Mouse (Mus musculus) right cerebral cortex, postnatal 25 days (tissue): ENCODE results near the gene Gse1.

ENCODE experiments used
- DNase-seq: peaks from one replicate; pipeline ENCODE4 v3.0.0; 2022

The Gse1 gene

DNA sequence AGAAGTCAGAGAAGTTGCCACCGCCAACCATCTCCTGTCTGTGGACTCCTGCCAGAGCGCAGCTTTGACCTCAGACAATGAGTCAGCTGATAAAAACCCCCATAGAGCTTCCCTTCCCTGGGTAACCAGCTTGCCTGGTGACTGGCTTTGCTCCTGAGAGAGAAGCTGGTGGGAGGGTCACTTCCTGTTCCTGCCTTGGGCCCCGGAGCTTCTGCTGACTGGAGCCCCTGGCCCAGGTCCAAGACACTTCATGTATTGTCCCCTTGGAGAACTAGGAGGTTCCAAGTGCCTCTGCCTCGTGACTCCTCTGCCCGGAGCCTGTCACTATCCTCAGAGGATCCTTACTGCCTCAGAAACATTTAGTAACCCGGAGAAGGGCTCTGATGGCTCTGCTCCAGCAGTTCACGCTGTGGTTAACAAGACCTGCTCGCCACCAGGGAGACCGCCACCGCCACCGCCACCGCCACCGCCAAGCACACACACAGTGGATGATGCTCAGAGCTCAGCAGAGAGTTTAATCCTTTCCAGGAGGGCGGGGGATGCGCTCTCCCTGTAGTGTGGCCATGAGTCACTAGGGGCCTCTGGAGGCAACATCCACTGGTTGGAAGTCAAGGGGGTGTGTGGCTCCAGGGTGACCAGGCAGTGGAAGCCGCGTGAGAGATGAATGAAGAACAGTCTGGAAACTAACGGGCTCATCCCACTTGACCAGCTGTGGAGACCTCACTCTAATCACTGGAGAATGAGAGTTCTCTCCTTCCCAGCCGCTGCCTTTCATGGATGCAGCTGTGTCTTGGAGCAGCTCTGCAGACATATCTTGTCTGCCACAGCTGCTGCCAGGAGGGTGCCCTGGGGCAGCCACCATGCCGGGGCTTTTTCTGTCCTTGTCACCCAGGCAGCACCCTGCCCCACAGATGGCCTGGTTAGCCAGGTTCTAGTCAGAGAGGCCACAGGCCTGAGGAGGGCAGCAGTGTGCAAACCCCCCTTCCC lies 335.9 kb downstream of the Gse1 start:
- DNase-seq: peak; percentile 56

DNA sequence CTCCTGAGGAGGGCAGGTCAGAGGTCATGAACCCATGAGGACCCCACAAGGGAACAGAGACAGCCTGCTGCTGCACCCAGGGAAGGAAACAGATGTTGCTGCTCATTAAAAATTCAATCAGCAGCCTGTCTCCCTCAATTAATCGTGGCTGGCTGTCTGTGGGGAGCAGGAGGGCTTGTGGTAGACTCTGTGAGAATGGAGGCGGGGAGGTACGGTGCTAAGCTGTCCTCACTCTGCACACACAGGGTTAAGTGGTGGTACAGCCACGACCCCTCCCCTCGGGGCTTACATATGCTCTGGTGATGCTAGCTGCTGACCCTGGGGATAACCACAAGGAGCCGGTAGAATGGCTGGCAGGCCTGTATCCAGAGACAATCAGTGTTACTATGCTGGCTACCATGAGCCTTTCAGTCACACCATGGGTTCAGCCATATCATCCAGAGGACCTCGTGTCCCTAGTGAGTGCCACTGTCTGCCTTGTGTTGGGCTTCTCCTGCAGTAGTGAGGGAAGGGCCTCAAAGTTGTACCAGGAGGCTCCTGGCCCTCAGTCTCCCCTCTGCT lies 337.0 kb downstream of the Gse1 start:
- no peak for DNase-seq

DNA sequence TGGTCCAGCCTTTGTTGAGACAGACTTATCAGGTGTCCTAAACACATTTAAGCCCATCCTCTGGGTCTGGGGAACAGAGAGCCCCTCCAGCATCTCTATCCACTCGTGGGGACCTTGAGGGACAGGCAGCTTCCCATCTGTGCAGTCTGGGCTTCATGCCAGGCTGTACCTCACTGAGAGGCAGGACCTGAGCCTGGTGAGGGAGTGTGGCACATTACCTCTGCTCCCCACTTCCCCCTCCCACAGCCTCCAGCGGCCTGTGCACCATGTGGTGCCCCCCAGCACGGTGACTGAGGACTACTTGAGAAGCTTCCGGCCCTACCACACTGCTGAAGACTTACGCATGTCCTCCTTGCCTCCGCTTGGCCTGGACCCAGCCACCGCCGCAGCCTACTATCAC lies 338.4 kb downstream of the Gse1 start:
- DNase-seq: no peak

DNA sequence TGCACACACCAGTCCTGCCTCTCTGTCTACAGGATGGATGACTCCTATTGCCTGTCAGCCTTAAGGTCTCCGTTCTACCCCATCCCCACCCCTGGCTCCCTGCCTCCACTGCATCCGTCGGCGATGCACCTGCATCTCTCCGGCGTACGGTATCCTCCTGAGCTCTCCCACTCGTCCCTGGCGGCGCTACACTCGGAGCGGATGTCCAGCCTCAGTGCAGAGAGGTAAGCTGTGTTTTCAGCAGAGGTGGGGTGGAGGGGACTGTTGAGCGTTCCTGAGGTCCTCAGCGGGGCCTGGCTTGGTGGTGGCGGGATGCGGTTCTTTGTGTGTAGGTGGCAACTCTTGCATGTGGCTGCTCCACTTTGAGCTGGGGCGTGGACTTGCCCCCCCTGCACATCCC lies 339.5 kb downstream of the Gse1 start:
- DNase-seq: no peak

DNA sequence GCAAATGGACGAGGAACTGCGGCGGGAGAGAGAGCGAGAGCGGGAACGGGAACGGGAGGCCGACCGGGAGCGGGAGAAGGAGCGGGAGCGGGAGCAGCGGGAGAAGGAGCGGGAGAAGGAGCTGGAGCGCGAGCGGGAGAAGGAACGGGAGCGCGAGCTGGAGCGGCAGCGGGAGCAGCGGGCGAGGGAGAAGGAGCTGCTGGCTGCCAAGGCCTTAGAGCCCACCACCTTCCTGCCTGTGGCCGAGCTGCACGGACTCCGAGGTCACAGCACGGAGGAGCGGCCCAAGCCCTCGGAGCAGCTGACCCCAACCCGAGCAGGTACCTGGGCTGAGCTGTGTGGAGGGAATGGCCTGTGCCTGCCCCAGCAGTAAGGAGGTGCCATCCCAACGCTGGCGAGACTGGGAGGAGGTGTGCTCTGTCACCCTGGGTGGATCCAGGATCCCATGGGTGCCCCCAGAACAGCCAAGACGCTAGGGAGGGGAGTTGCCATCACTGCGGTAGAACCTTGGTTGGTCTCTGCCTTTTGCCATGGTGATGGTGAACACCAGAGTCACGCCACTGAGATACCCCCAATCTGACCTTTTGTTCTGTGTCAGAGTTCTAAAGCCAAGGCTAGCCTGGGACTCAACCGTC lies 340.0 kb downstream of the Gse1 start:
- no peak for DNase-seq

DNA sequence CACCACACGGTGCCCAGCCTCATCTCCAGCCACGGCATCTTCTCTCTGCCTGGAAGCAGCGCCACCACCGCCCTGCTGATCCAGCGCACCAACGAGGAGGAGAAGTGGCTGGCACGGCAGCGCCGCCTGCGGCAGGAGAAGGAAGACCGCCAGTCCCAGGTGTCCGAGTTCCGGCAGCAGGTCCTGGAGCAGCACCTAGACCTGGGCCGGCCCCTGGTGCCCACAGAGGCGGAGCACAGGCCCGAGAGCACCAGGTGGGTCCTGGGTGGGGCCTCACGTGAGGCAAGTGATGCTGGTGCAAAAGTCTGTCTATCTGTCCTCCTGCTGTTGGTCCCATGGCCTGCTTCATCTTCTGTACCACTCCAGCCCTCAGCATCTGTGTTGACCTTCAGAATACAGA lies 340.9 kb downstream of the Gse1 start:
- DNase-seq: no peak

DNA sequence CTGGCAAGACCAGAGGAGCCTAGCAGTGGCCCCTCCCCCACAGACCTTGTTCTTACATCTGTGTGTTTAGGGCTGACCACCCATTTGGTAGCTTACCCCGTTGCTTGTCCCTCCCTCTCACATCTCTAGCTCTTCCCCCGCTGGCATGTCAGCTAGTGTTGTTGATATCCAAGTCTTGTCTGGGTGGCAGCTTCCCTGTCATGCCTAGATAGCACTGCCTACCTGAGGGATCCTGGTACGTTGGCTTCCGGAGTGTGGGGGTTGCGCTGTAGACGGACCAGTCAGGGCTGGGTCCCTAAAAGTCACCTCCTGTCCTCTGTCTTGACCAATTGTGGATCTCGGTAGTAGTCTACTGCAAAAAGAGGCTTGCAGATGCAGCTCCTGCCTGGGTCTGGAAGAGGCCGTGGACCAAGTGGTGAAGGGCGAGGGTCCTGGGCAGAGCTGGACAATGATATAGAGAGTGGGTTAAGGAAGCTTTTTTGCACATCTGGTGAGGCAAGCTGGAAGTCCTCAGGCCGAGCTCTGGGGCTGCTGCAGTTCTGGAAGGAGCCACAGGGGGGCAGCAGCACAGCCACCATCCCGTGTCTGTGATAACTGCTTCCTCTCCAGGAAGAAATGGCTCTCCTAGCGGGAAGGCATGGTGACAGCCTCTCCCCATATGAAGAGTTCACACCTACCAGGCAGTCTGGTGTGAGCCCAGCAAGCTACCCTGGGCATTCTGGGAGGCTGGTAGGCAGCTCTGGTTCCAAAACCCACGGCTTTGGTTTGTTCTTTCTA lies 341.9 kb downstream of the Gse1 start:
- peak; percentile 78 for DNase-seq

DNA sequence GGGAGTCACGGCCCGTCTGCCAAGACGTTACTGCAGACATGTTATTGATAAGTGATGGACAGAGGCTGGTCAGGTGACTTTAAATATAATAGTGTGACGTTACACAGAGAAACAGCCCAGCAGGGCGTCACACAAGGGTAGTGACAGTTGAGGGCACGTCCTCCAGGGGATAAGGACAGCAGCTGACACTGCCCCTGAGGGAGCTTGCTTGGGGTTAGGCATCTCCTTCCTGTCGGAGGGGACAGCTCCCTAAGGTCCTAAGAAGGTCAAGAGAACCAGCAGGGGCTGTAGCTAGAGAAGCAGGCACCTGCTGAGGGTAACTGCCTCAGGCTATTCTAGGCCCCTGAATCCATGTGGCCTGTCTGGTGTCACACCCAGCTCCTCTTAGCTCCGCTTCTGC lies 343.3 kb downstream of the Gse1 start:
- no peak for DNase-seq

DNA sequence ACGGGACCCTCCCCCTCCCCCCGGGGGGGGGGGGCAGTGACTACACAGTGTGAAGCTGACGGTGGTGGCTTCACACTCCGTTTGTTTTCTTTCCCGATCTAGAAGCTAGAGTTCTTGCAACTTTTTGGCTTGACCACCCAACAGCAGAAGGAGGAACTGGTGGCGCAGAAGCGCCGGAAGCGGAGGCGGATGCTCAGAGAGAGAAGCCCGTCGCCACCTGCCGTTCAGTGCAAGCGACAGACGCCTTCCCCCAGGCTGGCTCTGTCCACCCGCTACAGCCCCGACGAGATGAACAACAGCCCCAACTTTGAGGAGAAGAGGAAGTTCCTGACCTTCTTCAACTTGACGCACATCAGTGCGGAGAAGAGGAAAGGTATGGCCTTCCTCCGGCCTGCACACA lies 344.3 kb downstream of the Gse1 start:
- peak; percentile 62 for DNase-seq

DNA sequence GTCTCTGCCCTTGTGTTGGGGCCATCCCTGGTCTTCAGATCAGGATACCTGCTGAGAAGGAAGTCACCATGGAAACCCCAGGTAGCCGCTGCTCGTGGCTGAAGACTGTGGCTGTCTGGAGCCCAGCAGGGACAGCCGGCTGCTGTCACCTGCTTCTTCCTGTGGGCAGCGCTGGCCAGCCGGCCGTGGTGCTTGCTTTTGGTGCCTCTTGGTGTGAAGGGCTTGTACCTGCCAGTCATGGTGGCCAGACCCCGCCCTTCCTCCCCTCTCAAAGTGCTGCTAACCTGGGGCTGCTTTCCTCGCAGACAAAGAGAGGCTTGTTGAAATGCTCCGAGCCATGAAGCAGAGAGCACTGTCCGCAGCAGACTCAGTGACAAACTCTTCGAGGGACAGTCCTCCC lies 345.6 kb downstream of the Gse1 start:
- DNase-seq: no peak

DNA sequence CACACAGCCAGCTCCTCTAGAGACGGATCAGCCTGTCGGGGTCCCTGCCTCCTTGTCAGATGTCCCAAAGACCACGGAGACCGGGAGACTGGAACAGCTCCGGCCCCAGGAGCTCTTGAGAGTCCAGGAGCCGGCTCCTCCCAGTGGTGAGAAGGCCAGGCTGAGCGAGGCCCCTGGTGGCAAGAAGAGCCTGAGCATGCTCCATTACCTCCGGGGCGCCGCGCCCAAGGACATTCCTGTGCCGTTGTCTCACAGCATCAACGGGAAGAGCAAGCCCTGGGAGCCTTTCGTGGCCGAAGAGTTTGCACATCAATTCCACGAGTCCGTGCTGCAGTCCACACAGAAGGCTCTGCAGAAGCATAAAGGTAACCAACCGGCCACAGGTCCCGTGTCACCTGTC lies 346.7 kb downstream of the Gse1 start:
- no peak for DNase-seq

DNA sequence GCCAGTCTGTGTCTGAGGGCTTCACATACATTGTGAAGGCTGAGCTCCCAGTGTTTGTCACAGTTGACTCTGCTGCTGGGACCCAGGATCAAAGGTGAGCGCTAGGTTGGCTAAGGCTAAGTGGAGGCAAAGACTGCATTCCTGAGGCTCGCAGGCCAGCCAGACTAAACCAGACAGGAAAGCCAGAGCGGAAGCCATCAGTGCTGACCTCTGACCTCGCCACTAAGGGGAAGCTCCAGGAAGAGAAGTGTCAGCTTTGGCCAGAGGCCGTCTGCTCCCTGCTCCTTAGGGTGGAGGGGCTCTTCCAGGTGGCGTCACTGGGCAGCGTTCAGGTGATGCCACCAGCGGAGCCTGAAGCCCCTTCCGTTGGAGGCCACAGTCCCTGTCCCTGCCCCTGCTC lies 347.5 kb downstream of the Gse1 start:
- no peak for DNase-seq

DNA sequence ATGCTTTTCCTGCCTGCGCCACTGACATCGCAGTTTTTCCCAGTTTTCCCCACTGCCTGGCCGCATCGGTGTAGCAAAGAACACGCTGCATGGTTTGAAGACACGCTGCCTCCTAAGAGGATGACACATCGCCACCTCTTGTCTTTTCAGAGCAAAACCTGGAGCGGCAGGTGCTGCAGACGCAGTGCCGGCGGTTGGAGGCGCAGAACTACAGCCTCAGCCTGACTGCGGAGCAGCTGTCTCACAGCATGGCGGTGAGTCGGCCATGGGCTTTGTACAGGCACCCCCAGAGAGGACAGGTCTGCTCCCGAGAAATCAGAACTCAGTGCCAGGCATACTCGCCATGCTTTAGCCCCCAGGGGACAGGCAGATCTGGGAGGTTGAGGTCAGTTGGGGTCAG lies 349.6 kb downstream of the Gse1 start:
- no peak for DNase-seq

DNA sequence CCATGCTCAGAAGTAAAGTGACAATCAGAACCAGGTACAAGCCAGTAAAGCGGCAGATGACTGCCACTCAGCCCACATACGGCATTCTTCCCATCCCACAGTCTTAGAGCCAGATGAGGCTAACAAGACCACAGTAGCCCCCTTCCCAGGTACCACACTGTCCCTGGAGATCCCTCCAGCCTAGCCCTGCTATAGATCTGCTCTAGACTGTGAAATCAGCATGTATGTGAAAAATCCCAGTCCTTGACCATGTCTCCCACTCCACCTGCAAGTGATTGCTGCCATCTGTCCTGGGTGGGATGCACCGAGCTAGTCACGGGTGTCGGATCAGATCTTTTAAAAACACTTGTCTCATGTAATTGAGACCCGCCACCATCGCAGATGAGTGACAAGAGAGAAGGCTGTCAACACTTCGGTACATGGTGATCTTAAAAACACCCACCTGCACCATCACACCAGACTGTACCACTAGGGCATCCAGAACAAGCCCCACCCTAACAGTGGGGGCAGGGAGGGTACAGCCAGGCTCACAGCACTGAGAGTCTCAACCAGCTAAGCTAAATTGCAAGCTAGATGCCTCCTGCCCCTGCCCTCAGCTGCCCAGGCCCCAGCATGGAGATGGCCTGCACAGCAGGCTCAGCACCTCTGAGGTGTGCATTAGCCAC lies 352.2 kb downstream of the Gse1 start:
- no peak for DNase-seq

DNA sequence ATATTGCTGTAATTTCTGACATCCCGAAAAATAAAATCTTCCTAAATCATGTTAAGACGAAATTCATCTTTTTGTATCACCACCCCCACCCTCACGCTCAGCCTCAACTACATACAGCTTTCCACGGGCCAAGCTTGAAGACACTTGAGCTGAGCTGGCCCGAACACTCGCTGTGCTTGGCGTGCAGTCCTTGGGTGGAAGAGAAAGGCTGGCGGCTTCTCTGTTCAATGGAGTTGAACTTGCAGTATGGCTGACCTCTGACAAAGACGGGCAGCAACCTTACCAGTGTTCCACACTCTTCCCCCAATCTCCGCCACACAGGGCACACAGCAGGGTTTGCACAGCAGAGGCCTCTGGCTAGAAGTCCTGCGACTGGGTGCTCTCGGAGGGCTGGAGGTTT lies 353.1 kb downstream of the Gse1 start:
- DNase-seq: no peak

DNA sequence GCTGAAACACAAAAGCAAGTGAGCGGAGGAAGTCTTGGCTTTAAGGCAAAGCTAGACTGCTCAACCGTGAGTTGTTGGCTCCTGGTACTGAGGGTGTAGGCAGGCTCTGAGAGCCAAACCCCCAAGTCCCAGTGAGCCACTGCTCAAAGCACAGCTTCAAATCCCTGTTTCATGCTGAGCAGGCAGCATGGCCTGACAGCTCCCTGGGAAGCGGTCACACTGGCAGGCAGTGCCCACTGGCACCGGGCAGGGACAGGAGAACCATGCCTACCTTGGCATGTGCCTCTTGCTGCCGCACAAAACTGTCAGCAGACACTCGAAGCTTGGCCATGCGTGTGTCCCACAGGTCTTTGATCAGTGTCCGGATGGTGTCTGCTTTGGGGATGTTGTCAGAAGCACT lies 353.6 kb downstream of the Gse1 start:
- DNase-seq: no peak

DNA sequence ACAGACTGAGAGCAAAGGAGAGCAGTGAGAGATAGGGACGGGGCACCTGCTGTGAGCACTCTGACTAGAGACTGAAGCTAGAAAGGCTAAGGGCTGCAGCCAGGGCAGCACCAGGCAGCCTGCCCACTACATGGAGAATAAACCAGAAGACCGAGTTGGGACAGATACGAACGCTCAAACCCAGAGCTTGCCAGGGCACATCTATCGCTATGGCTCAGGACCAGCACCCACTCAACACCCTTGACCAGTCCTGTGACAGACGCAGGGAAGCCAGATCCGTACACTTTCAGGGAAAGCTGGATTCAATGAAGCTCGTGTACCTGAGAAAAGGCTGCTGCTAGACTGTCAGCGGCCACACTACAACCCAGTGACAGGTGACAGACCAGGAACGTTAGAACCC lies 357.3 kb downstream of the Gse1 start:
- no peak for DNase-seq

DNA sequence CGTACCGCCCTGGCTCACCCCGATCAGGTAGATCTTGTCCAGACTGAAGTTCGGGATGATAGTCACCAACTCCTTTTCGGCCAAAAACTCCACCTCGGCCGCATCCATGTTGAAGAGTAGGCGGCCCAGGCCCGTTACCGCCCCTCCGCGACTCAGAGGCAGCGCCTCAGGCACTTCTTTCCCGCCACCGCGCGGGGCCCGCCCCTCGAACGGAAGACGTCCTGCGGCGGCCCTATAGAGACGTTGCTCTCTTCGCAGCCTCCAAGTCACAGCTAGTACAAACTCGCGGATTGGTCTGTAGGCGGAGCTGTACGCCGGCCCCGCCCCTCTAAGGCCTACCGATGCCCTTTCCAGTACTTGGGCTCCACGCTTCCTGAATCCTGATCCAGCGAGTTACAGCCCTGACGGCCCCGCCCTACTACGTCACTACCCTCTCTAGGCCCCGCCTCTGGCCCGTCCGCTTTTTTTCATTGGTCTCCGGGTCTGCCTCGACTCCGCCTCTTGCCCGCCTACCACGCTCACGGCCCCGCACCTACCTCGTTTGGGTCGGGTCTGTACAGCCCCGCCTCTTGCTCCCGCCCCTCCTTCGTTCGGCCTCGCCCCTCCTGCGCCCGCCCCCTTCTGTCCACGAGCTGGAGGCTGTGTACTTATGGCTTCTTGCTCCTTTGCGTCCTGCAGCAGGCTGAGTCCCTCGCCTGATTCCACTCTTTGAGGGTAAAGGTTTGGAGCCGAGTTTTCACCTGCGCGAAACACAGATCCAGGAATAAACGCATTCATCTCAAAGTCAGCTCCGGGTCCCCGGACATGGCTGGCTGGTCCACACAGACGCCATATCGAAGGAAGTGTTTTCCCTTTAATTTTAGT lies 360.9 kb downstream of the Gse1 start, which contains the start of gene Gins2:
Gins2 (minus strand) TSS at position 397 of the 864 bp plus-strand sequence.
- DNase-seq: peak; percentile 98

DNA sequence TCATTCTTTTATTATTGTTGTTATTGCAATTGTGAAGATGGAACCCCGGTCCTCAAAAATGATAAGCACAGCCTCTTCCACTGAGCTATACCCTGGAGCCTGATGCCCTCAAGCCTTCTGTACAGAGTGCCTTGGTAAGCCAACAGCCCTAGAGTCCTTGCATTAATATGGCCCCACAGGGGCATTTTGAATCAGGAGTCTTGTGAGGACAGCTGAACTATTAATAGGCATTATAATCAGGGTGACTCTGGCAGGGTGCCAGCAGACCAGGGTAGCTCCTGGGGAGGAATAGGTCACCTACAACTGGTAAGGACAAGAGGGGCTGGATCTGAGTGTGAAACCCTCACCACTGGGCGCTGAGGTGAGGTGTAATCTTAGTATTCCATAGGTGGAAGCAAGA lies 361.7 kb downstream of the Gse1 start:
- DNase-seq: no peak

DNA sequence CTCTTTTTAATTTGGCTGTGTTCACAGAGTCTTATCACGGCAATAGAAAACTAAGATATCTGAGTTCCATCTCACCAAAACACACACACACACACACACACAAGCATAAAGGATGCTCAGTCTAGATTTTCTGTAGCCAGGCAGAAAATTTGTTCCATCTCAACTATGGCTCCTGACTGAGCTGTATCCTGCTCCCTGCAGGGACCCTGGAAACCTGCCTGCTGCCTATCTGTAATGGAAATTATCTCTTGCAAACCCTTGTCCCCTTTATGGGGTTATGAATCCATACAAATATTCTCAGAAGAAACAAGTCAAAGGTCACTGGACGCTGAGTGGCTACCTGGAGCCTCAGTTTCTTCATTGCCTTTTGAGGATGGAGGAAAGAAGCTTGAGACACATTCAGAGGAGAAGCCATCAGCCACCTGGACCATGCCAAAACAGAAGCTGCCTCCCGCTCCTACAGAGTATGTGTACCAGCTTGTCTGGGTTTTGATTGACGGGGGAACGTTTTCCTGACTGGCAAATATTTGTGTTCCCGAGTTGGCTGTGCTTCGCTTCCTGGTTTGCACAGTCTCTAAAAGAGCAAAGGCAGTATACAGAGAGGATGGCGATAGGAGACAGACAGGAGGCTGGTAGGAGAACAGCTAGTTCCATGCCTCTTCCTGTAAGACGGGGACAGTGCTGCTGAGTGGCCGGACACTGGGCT lies 363.5 kb downstream of the Gse1 start:
- no peak for DNase-seq

DNA sequence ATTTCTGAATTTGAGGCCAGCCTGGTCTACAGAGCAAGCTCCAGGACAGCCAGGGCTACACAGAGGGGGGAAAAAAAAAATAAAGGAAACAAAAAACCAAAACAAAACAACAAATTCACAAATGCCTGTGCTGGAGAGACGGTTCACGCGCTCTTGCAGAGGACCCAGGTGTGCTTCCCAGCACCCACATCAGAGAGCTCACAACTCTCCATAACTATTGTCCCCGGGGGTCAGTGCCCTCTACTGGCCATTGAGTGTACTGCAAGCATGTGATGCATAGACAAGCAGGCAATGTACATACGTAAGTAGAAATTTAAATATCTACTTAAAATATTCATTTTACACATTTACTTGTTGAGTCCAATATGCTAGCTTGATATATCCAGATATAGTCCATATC lies 366.3 kb downstream of the Gse1 start:
- no peak for DNase-seq
